Comparison of ENCODE assay signal across 8 mouse cellular contexts in genomic region chr11:114068390-114068789, GRCm38 (mm10). TPM values are rescaled to one million over a fixed set of nuclear protein-coding genes. Genes with fewer than 3 reads are reported as not detected.
DNase-seq lines count a peak whose midpoint lies in the region; ATAC-seq and TF ChIP-seq lines count a peak whose summit lies in the region.

No protein-coding gene starts in this region.

- TF ChIP-seq POLR2A in thymus, adult 2 months (IDR thresholded peaks at IDR 0.05; ENCODE audit: control insufficient read depth, extremely low read depth, insufficient read depth, low read length, poor library complexity) = no peak

- peak; percentile 30 for DNase-seq in thymus, postnatal 14 days
- DNase-seq in thymus, adult 2 months = no peak
- peak; percentile 11 for DNase-seq in fat pad, adult 2 months (ENCODE audit: extremely low read depth, low read depth, low spot score)
- DNase-seq in heart, postnatal 10 days = peak; percentile 75 to 76
- peak; percentile 64 to 73 for DNase-seq in layer of hippocampus, postnatal 10 days (ENCODE audit: low spot score in 2 of 2)
- DNase-seq in lung, postnatal 25 days (ENCODE audit: low spot score) = peak; percentile 43
- DNase-seq in retina, postnatal 7 days (ENCODE audit: low read depth, low spot score) = peak; percentile 43

- no peak overlapping the region for H3K27ac ChIP-seq in thymus, adult 2 months (ENCODE audit: control insufficient read depth, insufficient read depth, low read length)

- 10% methylated on average over 5 of the region's 5 CpGs for WGBS in thymus, adult 2 months

- peaks cover 10% of the 10 kb centered on the region; the same call in 1 of the 2 replicates for H3K27me3 ChIP-seq in thymus, adult 2 months (ENCODE audit: control insufficient read depth, insufficient read depth, low read length)

- no peak for TF ChIP-seq CTCF in thymus, adult 2 months (IDR thresholded peaks at IDR 0.05; ENCODE audit: borderline replicate concordance, control insufficient read depth, extremely low read depth, insufficient read depth, low read length, poor library complexity)

- H3K4me3 ChIP-seq in thymus, adult 2 months (ENCODE audit: control insufficient read depth, insufficient read depth, low read length) = no peak overlapping the region

- ATAC-seq in erythroid progenitor cell, adult 5-6 weeks (replicated peaks; ENCODE audit: low FRiP score, poor library complexity, severe bottlenecking) = no peak

- no peaks in the 10 kb centered on the region for H3K36me3 ChIP-seq in thymus, adult 2 months (ENCODE audit: control insufficient read depth, insufficient read depth, low read length)

- H3K4me1 ChIP-seq in thymus, adult 2 months (replicated peaks; ENCODE audit: control insufficient read depth, insufficient read depth, low read length) = no peaks in the 10 kb centered on the region

- intact Hi-C loops in heart, postnatal 10 days (cut with DNase I) = loop anchor here (1.0 to 10.0 kb wide), 5 partner anchors 129 to 569 kb away; no protein-coding TSS in a partner anchor

RNA-seq across cellular contexts. Expression of gene Sdk2, which starts 1.5 kb away (rescaled TPM):
- polyA plus RNA-seq in thymus, adult 2 months (2012; rRNA removed) = 1.4 and 1.5 TPM in 2 replicates
- 1 to 10 TPM; 5.0 to 5.3 TPM for total RNA-seq in heart, postnatal 10 days (2021)
- total RNA-seq in layer of hippocampus, postnatal 10 days (2021) = 10 to 100 TPM; 25.5 to 26.9 TPM
- not detected in 2 replicates for total RNA-seq in erythroid progenitor cell, adult 5-6 weeks (2015; ENCODE audit: low replicate concordance)
- total RNA-seq in erythroid progenitor cell, adult 5-6 weeks (2017; ENCODE audit: low replicate concordance) = 0.15 and 0.26 TPM in 2 replicates

Comparison
In these comparisons a context has a peak if more than half of its experiments do, and no peak if none do; other contexts are left out.
1. RNA of gene Sdk2, which starts 1.5 kb away (total RNA-seq): 25.5 to 26.9 TPM in layer of hippocampus, postnatal 10 days and 5.0 to 5.3 TPM in heart, postnatal 10 days; 0.15 to 0.26 TPM in erythroid progenitor cell, adult 5-6 weeks; every median in the first group is over 4 times any median in the second.